Mouse (Mus musculus) right cerebral cortex, postnatal 10 days (tissue): ENCODE results near the gene P3h4.
A peak's percentile ranks its signal among the peaks of the same experiment; 100 is the strongest.

ENCODE experiments used
- DNase-seq, 2 experiments: peaks; one replicate each; pipeline ENCODE4 v3.0.0; 2021; ENCODE audit warnings: low spot score in 2 of 2

Gene P3h4

DNA sequence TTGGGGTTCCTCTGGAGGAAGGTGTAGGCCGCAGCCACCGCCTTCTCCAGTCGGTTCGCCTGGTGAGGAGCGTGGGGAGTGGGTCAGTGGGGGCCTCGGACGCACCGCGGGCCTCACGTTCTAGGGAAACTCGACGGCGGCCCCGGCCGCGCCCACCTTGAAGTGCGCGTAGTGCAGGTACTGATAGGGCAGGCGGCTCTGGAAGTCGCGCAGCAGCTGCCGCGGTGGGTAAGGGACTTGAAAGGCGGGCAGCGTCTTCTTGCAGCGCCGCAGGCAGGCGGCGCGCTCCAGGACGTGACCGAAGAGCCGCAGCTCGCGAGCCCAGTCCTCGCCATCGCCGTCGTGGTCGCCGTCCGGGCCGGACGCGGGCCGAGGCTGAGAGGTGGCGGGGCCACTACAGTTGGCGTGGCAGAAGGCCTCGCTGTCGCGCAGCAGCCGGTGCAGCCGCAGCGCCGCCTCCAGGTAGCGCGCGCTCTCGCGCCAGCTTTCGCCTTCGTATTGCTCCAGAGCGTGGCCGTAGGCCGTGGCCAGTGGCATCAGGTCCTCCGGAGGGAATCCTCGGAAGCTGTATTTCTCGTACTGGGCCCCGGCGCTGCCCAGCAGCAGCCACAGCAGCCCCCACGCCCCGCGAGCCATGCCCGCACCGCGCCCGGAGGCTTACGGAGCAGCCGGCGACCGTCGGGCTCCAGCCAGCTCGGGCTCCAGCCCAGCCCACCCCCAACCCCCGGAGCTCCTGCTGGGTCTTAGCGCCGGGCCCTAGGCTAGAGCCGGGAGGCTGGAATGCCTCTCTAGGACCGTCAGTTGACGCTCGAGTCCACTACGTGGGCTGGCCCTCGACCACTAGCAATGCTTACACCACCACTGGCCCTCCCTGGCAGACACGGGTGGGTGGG is at the start of gene P3h4:
Gene P3h4 (minus strand): TSS at position 816 of the 893 bp plus-strand sequence.
- DNase-seq: peak; percentile 75 to 79

DNA sequence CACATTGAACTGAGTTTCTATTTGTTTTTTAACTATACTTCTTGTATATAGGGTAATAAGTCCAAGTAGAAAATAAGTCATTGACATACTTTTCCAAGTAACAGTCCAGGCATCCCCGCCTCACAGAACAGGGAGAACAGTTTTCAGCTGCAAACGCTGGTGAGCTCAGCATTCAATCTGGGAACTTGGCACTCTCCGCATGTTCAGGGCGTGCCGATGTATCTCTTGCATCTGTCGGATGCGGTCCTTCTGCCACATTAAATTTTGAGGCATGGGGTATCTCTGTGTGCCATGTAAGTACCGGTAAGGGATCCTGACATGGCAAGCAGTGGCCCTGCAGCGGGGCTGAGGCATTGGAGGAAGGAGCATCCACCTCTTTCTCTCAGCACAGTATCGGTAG is 48.1 kb upstream of the P3h4 start:
- peak; percentile 53 to 55 for DNase-seq

DNA sequence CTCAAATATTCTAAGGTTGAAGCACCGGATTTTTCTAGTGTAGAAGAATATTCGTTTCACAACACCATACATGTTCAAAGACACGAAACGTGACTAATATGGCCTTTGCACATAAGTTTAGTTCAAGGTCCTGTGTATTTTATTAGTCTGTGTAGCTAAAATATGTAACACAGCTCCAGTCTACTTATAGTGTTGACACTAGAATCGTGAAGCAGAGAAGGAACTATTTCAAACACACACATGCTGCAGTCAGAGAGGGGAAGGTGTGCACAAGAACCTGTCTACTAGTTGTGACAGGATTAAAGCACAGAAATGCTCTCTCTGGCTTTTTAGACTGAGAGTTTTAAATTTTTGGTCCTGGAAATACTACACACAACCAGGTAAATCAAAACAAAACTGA is 43.1 kb upstream of the P3h4 start:
- no peak for DNase-seq

DNA sequence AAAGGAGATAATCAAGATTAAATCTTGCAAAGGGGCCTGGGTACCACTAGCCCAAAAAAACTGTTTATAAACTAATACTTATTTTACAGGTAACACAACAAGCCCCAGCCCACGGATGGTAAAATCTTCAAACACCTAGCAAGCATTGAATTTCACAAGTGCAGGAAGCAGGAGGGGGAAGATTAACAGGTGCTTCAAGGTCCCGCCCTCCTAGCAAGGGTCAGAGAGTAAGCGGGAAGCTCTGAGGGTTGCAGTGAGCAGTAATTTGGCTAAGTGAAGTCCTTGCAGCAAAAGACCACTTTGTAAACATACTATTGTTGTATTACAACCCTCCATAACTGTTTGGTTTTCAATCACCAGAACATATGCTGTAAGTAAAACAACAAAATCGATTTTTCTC is 42.6 kb upstream of the P3h4 start:
- DNase-seq: no peak

DNA sequence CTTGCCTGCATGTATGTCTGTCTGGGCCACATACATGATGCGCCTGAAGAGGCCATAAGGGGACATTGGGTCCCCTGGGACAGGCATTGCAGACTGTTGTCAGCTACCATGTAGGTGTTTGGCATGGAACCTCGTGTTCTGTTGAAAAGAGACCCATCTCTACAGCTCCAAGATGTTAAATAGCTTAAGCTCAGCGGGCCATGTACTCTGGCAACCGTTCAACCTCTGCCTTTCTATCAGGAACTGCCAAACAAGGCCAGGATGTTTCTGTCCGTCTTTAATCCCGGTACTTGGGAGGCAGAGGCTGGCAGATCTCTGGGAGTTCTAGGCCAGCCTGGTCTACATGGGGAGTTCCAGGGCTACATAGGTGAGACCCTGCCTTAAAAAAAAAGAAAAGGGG is 28.0 kb upstream of the P3h4 start:
- no peak for DNase-seq

DNA sequence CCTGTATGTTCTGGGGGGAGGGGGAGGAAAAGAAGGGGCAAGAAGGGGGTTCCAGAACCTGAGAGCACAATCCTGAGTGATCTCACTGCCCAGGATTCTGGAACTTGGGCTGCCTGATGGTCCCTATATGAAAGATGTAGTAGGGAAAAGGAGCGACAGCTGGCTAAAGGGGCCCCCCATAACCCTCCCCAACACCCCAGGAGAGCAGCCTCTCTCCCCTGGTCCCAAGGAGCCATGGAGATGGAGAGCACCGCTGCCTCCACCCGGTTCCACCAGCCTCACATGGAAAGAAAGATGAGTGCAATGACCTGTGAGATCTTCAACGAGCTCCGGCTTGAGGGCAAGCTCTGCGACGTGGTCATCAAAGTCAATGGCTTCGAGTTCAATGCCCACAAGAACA is 27.2 kb upstream of the P3h4 start, which contains the start of the genes Nt5c3b and Klhl10:
Gene Nt5c3b (minus strand): TSS at position 12 of the 400 bp plus-strand sequence.
Gene Klhl10 (plus strand): TSS at position 121 of the 400 bp plus-strand sequence.
- no peak for DNase-seq

DNA sequence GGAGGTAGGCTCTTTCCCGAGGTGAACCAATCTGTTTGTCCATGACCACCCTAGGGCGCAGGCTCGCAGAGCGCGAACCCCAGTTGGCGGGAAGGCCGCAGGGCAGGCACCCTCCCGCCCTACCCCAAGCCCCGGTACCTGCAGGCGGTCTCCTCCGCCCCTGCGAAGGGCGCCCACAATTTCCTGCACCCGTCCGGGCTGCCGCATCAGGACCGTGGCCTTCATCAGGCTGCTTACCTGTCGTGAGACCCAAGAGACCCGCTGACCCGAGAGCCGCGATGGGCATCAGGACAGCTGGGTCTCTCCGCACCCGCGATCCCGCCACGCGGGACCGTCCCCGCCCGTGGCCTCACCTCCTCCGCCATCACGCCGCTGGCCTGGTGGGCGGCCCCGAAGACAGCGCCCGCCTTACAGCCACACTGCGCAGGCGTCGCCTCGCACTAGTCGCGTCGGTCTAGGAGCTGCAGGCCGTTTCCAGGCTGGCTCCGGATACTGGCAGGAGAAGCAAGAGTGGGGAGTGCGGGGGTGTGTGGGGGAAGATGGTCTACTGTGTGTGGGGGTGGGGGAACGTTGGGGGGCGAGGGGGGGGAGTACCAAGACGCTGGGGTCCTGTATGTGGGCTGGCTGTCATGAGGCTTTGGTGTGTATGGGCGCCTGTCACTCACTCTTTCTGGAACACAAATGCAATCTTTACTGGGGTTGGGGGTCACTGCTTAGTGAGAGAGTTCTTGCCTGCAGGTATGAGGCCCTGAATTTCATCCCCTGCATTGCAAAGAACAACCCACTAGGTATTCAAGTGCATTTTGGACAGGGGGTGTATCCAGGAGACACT is 26.3 kb upstream of the P3h4 start:
- DNase-seq: peak; percentile 91

DNA sequence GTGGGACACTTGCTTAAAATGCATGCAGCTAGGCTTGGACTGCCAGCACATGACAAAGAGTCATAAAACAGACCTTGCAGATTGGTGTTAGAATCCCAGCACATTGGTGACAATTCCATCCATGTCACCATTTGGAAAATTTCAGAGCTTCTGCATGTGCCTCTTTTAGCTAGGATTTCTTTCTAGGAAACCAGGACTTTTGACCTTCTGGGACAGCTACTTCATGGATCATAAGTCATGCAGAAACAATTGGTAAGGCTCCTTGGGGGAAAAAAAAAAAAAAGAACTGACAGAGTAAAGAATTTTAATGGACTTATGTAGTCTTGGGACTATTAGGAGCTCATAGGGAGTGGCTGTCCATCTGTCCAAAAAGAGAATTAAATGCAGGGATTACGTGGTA is 23.3 kb upstream of the P3h4 start:
- no peak for DNase-seq

DNA sequence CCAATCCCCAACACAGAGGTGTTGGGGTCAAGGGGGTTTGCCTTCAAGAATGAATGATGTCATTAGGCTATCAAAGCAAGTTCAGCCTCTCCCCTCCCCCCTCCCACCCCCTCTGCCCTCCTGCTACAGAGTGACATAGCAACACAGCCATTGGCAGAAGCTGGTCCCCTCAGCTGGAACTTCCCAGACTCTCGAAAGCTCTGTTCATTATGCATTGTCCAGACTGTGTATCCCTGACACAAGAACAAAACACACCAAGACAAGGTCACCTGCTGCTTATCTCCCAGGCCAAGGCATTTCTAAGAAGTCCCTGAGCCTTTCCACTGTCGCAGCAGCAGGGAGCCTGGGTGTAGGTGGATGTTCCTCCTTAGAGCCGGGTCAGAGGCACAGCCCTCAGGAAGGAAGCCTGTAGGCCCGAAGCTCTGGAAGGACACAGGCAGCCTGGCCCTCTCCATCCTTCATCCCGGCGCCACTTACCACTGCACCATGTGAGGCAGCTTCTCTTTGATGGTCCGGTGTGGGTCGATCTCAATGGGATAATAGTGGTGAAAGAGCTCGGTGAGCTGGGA is 21.1 kb upstream of the P3h4 start:
- no peak for DNase-seq

DNA sequence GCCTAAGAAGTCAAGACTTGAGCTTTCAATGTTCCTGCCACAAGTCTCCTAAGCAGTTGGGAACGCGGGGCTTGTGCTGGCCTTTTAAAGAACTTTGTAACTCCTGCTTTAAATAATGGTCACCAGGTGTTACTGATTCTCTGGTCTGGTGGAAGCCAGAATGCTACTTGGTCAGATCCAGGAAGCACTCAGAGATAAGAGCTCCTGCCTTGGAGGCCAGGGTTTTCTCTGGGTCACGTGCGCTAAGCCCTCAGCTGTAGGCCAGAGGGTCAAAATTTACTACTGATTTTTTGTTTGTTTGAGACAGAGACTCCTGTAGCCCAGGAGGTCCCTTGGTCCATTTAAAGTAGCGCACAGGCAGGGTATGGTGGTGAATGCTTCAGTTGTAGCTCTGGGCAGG is 17.4 kb upstream of the P3h4 start:
- no peak for DNase-seq

DNA sequence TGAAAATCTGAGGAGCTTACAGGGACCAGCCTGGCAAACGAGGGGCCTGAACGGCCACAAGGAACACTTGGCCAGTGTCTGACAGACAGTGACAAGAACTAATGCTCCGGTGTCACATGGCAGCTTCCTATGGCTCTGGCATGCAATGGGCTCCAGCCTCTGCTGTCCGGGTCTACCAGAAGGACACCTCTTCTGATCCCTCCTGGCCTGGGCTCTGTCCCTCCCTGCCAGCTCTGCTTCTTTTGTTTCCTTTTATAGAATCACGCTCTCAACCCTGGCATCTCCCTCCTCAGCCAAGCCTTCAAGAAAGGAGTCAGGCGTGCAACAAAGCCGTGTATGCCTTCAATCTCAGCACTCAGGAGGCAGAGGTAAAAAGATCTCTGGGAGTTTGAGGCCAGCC is 15.4 kb upstream of the P3h4 start:
- DNase-seq: no peak

DNA sequence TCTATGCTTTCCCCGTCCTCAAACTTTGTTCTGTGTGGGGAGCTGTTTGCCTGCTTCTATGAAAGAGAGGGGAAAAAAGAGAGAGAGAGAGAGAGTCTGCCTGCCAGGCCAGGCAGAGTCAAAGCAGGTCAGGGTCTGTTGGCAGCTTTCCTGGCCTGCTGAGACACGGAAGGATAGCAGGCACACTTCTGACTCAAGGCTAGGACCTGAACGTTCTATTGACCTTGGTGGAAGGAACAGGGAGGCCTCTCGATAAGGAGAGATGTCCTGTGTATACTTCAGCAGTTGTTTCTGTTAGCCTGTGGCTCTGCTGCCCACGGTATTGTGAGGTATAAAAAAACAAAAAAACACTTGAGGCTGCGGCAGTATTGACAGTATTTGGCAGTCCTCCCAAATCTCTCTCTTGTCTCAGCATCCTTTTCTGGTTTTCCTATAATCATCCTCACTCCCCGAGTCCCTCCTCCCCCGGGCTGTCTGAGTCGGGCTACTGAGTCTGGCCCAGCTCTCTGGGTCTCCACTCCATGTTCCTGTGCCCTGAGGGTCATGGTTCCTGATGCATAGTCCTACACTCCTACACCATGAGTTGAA is 14.1 kb upstream of the P3h4 start:
- DNase-seq: peak; percentile 56 to 58

DNA sequence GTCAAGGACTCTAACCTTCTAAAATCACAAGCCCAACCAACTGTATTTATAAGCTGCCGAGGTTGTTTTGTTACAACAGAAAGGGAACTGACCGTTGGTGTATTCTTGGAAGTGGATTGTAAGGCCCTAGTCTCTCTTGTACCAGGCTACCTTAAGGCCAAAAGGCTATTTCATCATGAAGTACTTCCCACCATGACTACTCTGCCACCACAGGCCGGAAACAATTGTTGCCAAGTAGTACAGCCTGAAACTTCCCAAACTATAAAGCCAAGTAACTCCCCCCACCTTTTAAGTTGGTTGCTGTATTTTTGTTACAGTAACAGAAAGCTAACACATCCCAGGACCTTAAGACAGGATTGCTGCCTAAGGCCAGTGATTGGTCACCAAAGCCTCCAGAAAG is 12.2 kb upstream of the P3h4 start:
- no peak for DNase-seq

DNA sequence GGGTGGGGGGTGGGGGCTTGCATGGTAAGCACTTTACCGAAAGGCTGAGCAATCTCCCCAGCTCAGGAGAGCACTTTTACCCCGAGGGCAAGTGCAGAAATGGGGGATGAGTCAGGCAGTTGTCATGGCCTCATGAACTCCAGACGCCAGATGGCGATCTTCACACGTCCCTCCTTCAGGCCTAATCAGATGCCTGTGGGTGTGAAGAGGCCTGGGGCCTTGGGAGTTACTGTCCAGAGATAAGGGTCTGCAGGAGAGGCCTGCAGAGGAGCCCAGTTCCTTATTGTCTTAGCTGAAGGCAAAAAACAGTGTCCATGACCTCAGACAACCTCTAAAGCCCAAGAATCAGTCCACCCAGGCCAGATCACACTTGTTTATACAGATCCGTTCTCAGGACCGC is 11.2 kb upstream of the P3h4 start:
- peak; percentile 66 to 74 for DNase-seq

DNA sequence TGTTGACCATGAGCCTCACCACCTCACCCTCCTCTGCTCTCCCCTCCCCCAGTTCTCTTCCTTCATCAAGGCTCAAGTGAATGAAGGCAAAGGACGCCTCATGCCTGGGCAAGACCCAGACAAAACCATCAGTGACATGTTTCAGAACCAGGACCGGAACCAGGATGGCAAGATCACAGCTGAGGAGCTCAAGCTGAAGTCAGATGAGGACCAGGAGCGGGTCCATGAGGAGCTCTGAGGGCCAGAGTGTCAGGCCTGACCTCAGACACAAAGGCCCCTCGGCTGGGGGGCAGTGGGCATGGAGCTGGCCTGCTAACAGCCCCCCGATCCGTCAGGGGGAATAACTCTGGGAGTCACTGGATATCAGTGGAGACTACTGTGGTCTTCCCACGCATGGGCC is 9.2 kb upstream of the P3h4 start:
- no peak for DNase-seq

DNA sequence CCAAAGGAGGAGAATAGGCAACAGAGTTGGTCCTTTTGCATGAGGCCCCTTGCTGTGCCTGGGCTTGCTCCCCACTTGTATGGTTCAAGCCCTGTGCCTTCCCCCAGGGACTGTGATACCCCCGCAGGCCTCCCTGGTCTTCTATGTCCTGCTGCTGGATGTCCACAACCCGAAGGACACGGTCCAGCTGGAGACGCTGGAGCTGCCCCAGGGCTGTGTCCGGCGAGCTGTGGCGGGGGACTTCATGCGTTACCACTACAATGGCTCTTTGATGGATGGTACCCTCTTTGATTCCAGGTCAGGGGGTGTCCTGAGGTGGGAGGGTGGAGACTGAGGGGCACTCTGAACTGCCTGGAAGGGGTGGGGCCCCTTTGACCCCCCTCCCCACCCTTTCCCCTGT is 6.9 kb upstream of the P3h4 start:
- DNase-seq: no peak

DNA sequence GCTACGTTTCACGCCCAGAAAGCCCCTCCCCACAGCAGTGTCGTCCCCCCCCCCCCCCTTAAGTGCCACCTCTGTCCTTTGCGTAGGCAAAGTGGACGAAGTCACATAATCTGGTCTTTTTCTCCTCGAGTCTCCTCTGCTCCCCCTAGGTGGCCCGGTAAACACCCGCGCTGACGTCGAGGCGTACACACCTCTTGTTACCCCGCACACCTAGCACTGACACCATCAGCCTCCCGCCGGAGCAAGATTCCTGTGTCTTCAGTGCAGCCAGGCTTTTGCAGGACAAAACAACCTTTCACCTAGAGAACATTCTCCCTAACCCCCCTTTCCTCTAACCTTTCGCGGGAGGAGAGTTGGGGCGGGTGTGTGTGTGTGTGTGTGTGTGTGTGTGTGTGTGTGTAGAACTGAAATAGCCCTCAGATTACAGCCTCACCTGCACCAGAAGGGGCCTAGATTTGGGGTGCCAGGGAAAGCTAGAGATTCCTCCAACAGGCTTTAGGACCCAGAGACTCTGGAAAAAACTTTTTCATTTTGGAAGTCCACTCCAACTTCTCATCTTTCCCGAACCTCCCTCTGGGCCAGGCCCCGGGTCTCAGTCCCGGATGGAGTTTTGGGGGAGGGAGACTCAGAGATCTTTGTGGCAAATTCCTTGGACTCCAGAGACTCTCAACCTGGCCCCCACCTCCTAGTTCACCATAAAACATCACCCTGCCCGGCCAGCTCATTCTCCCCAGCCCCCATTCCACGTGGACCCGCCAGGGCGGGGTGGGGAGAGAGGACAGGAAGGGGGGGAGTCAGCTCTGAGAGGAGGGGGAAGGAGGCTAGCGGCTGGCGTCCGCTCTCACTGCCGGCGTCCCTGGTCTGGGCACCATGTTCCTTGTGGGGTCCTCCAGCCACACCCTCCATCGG is 532 bp upstream of the P3h4 start, which contains the start of gene Fkbp10:
Gene Fkbp10 (plus strand): TSS at position 784 of the 909 bp plus-strand sequence.
- DNase-seq: no peak

DNA sequence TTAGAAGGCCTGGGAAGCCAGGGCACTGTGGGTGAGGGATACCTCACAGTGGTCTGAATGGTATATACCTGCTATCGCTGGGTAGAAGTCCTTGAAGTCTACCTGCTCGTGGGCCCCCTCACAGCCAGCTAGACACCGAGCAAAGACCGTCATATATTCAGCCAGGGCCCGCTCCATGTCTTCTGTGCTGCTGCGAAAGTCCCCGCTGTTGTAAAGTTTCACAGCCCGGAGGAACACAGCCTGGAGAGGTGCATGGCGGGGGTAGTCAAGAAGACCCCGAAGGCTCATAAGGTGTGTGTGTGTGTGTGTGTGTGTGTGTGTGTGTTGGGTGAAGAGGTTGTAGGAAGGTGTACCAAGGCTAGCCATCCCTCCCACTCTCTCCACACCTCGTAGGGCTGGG is 1.1 kb downstream of the P3h4 start:
- no peak for DNase-seq

DNA sequence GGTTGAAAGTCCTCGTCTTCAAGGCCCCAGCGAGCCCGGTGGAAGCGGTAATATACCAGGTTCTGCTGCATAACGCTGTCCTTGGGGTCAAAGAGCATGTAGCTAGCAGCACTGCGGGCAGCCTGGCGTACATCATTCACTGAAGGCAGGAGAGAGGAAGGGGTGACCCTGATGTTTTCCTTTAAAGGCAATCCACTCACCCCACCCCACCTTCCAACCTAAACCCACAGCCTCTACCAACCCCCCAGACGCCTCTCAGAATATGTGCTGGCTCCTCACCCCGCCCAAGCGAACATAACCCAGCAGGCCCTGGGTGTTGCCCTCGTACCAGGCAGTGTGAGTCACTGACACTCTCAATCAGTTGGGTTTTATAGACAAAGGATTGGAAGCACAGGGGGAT is 2.9 kb downstream of the P3h4 start:
- DNase-seq: no peak

DNA sequence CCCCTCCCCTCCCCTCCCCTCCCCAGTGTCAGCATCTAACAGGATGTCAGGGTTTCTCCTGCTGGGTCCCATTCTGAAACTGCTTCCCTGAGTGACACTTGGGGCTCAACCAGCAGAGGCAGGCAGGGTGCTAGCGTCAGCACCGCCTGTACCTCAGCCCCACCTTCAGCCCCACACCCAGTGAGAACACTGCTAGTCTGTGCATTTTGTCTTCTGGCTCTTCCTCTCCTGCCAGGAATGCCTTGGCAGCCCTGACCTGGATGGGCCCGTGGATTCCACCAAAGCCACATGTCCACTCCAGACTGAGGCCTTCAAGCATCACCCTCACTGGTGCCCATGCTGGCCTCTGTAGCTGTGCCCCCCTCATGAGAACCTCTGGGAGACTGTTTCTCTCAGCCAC is 5.0 kb downstream of the P3h4 start:
- DNase-seq: no peak
